Mouse (Mus musculus) embryonic facial prominence, embryonic 12.5 days (tissue): ENCODE measurements around the gene Gm20696. TPM values are rescaled to one million over a fixed set of nuclear protein-coding genes. Genes with fewer than 3 reads are reported as not detected.

ENCODE experiments used
- ATAC-seq: fragments of 200-750 bp; cut with Nextera tagmentation; 2 replicates; pipeline ENCODE4 v1.8.0; 2017; ENCODE audit not compliant: insufficient number of reproducible peaks, insufficient read depth, low FRiP score, low TSS enrichment
- H3K27ac ChIP-seq: fragments of 300-500 bp; sonication (generic); 2 replicates; pipeline ENCODE4 v1.5.1; 2016; ENCODE audit warnings: mild to moderate bottlenecking
- H3K27me3 ChIP-seq: fragments of 300-500 bp; sonication (generic); 2 replicates; pipeline ENCODE4 v1.6.1; 2016; ENCODE audit warnings: mild to moderate bottlenecking, moderate library complexity
- H3K36me3 ChIP-seq: fragments of 300-500 bp; sonication (generic); 2 replicates; pipeline ENCODE4 v1.6.1; 2016; ENCODE audit warnings: mild to moderate bottlenecking
- H3K4me1 ChIP-seq: fragments of 300-500 bp; sonication (generic); 2 replicates; pipeline ENCODE4 v1.6.1; 2016
- H3K4me2 ChIP-seq: fragments of 300-500 bp; sonication (generic); replicated peaks from 2 replicates; pipeline ENCODE4 v1.6.1; 2016; ENCODE audit warnings: mild to moderate bottlenecking, moderate library complexity
- H3K4me3 ChIP-seq: fragments of 300-500 bp; sonication (generic); 2 replicates; pipeline ENCODE4 v1.5.1; 2016; ENCODE audit warnings: mild to moderate bottlenecking
- H3K9ac ChIP-seq: fragments of 300-500 bp; sonication (generic); 2 replicates; pipeline ENCODE4 v1.6.1; 2016; ENCODE audit warnings: mild to moderate bottlenecking, moderate library complexity
- H3K9me3 ChIP-seq: fragments of 300-500 bp; sonication (generic); 2 replicates; pipeline ENCODE4 v1.6.1; 2016; ENCODE audit warnings: mild to moderate bottlenecking, moderate library complexity
- WGBS: fragments of 180-500 bp; shearing (Covaris S2); methylation state at CpG from one replicate; pipeline ENCODE4 v1.1.7; 2016; 5-methylcytosine and 5-hydroxymethylcytosine counted together
- polyA plus RNA-seq: library from polyadenylated mRNA; unstranded; fragments of >200 nt; fragmentation: Nextera tagmentation; extraction: Ambion mirVana; gene quantifications from 2 replicates; pipeline ENCODE4 v1.2.1, GENCODE M21; 2016

The Gm20696 gene
- polyA plus RNA-seq, 1 experiment from 2014 or later = 7.5 TPM

GRCm38 (mm10) chr6:99660443-99660842, 6.2 kb downstream of the Gm20696 start:
- Histone ChIP-seq H3K9ac (no peak overlapping the region), H3K4me2 (no peak overlapping the region), H3K9me3 (no peaks in the 10 kb centered on the region), H3K27me3 (no peaks in the 10 kb centered on the region), H3K27ac (no peak overlapping the region), H3K4me1 (peaks cover 14% of the 10 kb centered on the region), H3K4me3 (no peak overlapping the region), H3K36me3 (no peaks in the 10 kb centered on the region)
- WGBS = 41% methylated on average over 3 of the region's 3 CpGs
- no peak for ATAC-seq

DNA sequence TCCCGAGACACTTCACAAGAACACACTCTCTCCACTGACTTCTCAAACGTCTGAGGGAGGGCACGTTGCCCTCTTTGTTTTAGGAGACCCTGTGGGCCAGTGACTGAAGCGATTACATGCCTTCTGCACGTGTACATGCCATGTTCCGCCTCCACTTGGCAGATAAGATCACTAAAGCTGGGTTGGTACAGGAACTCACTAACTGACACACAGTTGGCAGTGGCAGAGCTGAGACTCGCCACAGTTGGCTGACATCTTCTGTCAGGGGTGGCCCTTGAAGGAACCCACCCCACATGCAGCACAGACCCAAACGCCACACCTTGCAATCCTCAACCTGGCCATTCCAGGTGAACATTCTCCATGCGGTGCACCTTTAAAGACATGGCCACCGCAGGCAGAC, 8.0 kb downstream of the Gm20696 start:
- WGBS = 83% methylated on average over 10 of the region's 10 CpGs

GRCm38 (mm10) chr6:99656088-99656487, 10.5 kb downstream of the Gm20696 start:
- Histone ChIP-seq H3K9me3 (no peaks in the 10 kb centered on the region), H3K9ac (no peak overlapping the region), H3K36me3 (no peaks in the 10 kb centered on the region), H3K4me3 (no peak overlapping the region), H3K27ac (no peak overlapping the region), H3K27me3 (no peaks in the 10 kb centered on the region), H3K4me1 (peaks cover 13% of the 10 kb centered on the region; the same call in 1 of the 2 replicates), H3K4me2 (no peak overlapping the region)
- no peak for ATAC-seq
- 92% methylated on average over 2 of the region's 2 CpGs for WGBS

More for the DNA sequence above, 8.0 kb downstream of the Gm20696 start:
- no peak for ATAC-seq
- no peaks in the 10 kb centered on the region for H3K36me3 ChIP-seq
- H3K4me2 ChIP-seq = no peak overlapping the region
- H3K9ac ChIP-seq = no peak overlapping the region
- H3K9me3 ChIP-seq = no peaks in the 10 kb centered on the region
- no peak overlapping the region for H3K4me3 ChIP-seq
- no peaks in the 10 kb centered on the region for H3K27me3 ChIP-seq
- peaks cover 13% of the 10 kb centered on the region; the same call in 1 of the 2 replicates for H3K4me1 ChIP-seq
- no peak overlapping the region for H3K27ac ChIP-seq

DNA sequence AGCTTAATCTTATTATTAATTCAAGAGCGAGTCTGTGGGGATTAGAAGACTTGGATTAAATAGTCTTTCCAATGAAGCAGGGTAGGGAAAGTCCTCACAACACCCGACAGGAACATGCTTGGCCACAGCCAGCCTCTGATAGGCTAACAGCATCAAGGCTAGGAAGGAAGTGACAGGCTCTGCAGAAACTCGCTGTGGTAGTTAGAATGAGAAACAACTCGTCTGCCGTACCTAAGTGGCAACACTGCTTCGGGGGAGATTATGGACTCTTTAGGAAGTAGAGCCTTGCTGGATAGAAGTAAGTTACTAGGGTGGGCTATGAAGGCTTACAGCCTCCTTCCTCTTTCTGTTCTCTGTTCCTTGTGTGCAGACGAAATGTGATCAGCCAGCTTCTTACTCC, 11.1 kb downstream of the Gm20696 start:
- Histone ChIP-seq H3K4me1 (peaks cover 13% of the 10 kb centered on the region; the same call in 1 of the 2 replicates), H3K4me3 (no peak overlapping the region), H3K4me2 (no peak overlapping the region), H3K27me3 (no peaks in the 10 kb centered on the region), H3K9ac (no peak overlapping the region), H3K9me3 (no peaks in the 10 kb centered on the region), H3K36me3 (no peaks in the 10 kb centered on the region), H3K27ac (no peak overlapping the region)
- no peak for ATAC-seq
- 44% methylated on average over 7 of the region's 7 CpGs for WGBS

GRCm38 (mm10) chr6:99654343-99654742, 12.3 kb downstream of the Gm20696 start:
- no peaks in the 10 kb centered on the region for H3K27me3 ChIP-seq
- no peak overlapping the region for H3K4me3 ChIP-seq
- ATAC-seq = no peak
- H3K9ac ChIP-seq = no peak overlapping the region
- H3K9me3 ChIP-seq = no peaks in the 10 kb centered on the region
- no peak overlapping the region for H3K27ac ChIP-seq
- peaks cover 13% of the 10 kb centered on the region; the same call in 1 of the 2 replicates for H3K4me1 ChIP-seq
- WGBS = 29% methylated on average over 5 of the region's 5 CpGs
- H3K4me2 ChIP-seq = no peak overlapping the region
- H3K36me3 ChIP-seq = no peaks in the 10 kb centered on the region

GRCm38 (mm10) chr6:99652341-99652740, 14.3 kb downstream of the Gm20696 start:
- WGBS = 90% methylated on average over 2 of the region's 2 CpGs
- Histone ChIP-seq H3K4me2 (no peak overlapping the region), H3K27ac (no peak overlapping the region), H3K9ac (no peak overlapping the region), H3K4me3 (no peak overlapping the region), H3K9me3 (no peaks in the 10 kb centered on the region), H3K4me1 (peaks cover 13% of the 10 kb centered on the region; the same call in 1 of the 2 replicates), H3K27me3 (no peaks in the 10 kb centered on the region), H3K36me3 (no peaks in the 10 kb centered on the region)
- ATAC-seq = no peak

DNA sequence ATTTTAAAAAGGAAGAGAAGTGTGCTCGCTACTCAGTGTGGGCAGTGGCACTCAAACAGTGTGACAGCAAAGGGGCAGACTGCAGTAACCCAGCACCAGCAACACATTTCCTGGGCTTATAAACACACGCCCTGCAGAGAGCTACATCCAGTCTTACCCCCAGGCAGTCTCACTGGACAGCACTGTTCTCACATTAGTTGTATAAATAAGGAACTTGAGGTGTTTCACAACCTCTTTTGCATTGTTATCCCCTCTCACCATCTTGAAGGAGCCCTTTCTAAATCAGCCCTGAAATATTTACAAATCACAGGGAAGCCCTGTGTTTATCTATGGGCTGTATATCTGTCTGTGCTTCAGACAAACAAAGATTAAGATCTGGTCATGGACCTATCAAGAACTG, 17.3 kb downstream of the Gm20696 start:
- no peak overlapping the region for H3K4me2 ChIP-seq
- H3K36me3 ChIP-seq = peaks cover 5% of the 10 kb centered on the region; the same call in 1 of the 2 replicates
- no peaks in the 10 kb centered on the region for H3K9me3 ChIP-seq
- no peak overlapping the region for H3K9ac ChIP-seq
- no peaks in the 10 kb centered on the region for H3K27me3 ChIP-seq
- 0 out of 2 replicates have a peak, but pooled peaks cover 5% of the 10 kb centered on the region for H3K4me1 ChIP-seq
- no peak overlapping the region for H3K27ac ChIP-seq
- WGBS = 49% methylated on average over 2 of the region's 2 CpGs
- ATAC-seq = no peak
- no peak overlapping the region for H3K4me3 ChIP-seq

GRCm38 (mm10) chr6:99646344-99646743, 20.3 kb downstream of the Gm20696 start:
- H3K4me1 ChIP-seq = peaks cover 11% of the 10 kb centered on the region; the same call in 1 of the 2 replicates
- ATAC-seq = 0 out of 2 replicates have a peak, but pooled peaks have one; percentile 3
- no peaks in the 10 kb centered on the region for H3K9me3 ChIP-seq
- H3K27ac ChIP-seq = no peak overlapping the region
- peak overlapping the region; percentile 2; the same call in 1 of the 2 replicates for H3K9ac ChIP-seq
- 55% methylated on average over 10 of the region's 10 CpGs for WGBS
- peaks cover 5% of the 10 kb centered on the region; the same call in 1 of the 2 replicates for H3K36me3 ChIP-seq
- H3K4me3 ChIP-seq = no peak overlapping the region
- 0 out of 2 replicates have a peak overlapping the region, but pooled peaks have one; percentile 5 for H3K4me2 ChIP-seq
- H3K27me3 ChIP-seq = no peaks in the 10 kb centered on the region

DNA sequence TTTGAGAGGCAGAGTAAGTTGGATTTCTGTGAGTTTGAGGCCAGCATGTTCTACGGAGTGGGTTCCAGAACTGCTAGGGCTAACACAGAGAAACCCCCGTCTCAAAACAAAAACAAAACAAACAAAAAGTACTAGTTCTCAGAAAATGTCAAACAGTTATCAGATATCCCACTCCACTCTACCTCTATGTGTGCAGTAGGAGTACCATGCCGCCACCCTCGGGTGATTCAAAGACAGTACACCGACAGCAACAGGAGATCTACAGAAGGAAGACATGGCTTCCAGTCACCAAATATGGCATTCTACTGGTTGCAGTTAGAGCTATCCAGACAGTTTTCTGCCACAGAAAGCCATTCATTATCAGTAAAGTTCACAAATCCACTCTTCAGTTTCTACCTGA, 21.7 kb downstream of the Gm20696 start:
- H3K27ac ChIP-seq = no peak overlapping the region
- H3K36me3 ChIP-seq = peaks cover 5% of the 10 kb centered on the region; the same call in 1 of the 2 replicates
- WGBS = 86% methylated on average over 5 of the region's 5 CpGs
- no peak overlapping the region for H3K4me2 ChIP-seq
- no peaks in the 10 kb centered on the region for H3K27me3 ChIP-seq
- no peak overlapping the region for H3K9ac ChIP-seq
- no peaks in the 10 kb centered on the region for H3K9me3 ChIP-seq
- no peak overlapping the region for H3K4me3 ChIP-seq
- peaks cover 11% of the 10 kb centered on the region; the same call in 1 of the 2 replicates for H3K4me1 ChIP-seq
- no peak for ATAC-seq

DNA sequence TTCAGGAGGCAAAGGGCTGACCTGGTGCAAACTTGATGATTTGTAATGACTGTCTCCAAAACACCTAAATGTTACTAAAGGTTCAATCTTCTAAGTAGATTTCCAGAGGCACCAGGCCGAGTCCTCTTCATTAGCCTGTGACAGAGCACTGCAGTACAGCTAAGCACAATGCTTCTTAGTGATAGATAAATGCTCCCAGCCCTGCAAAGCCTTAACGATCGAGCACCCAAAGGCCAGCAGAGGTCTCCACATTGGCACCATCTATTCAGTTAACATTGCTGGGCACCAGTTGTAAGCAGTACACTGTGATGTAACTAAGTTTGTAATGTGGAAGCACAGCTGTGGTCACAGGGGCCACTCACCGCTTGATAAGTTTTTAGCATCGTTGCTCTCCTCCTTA, 22.2 kb downstream of the Gm20696 start:
- Histone ChIP-seq H3K4me1 (peaks cover 11% of the 10 kb centered on the region; the same call in 1 of the 2 replicates), H3K4me3 (no peak overlapping the region), H3K4me2 (no peak overlapping the region), H3K36me3 (peaks cover 10% of the 10 kb centered on the region; the same call in 1 of the 2 replicates), H3K27ac (no peak overlapping the region), H3K27me3 (no peaks in the 10 kb centered on the region), H3K9me3 (no peaks in the 10 kb centered on the region), H3K9ac (no peak overlapping the region)
- ATAC-seq = no peak
- WGBS = 82% methylated on average over 5 of the region's 5 CpGs

GRCm38 (mm10) chr6:99643439-99644199, 23.0 kb downstream of the Gm20696 start:
- H3K4me3 ChIP-seq = no peak overlapping the region
- 67% methylated on average over 10 of the region's 10 CpGs for WGBS
- no peak for ATAC-seq

GRCm38 (mm10) chr6:99637456-99637855, 29.1 kb downstream of the Gm20696 start:
- Histone ChIP-seq H3K36me3 (peaks cover 16% of the 10 kb centered on the region), H3K4me1 (no peaks in the 10 kb centered on the region), H3K4me3 (no peak overlapping the region), H3K27ac (no peak overlapping the region), H3K9ac (no peak overlapping the region), H3K4me2 (no peak overlapping the region), H3K27me3 (no peaks in the 10 kb centered on the region), H3K9me3 (no peaks in the 10 kb centered on the region)
- WGBS = 86% methylated on average over 4 of the region's 4 CpGs
- ATAC-seq = no peak

More at GRCm38 (mm10) chr6:99643439-99644199, 23.0 kb downstream of the Gm20696 start:
- Histone ChIP-seq H3K9me3 (no peaks in the 10 kb centered on the region), H3K9ac (no peak overlapping the region), H3K4me1 (peaks cover 11% of the 10 kb centered on the region; the same call in 1 of the 2 replicates), H3K36me3 (peaks cover 13% of the 10 kb centered on the region; the same call in 1 of the 2 replicates), H3K4me2 (no peak overlapping the region), H3K27me3 (no peaks in the 10 kb centered on the region), H3K27ac (no peak overlapping the region)
